Mouse (Mus musculus) spleen, adult 2 months (tissue): Measurements from ENCODE around the gene Dnah8.

Source experiments
- CTCF ChIP-seq: fragments of 200-500 bp; IDR thresholded peaks from 2 replicates; pipeline ENCODE4 v1.5.1; 2011; ENCODE audit warnings: mild to moderate bottlenecking, inconsistent platforms; ENCODE audit not compliant: insufficient read depth, insufficient read length, insufficient replicate concordance; ENCODE audit errors: extremely low read depth
- POLR2A ChIP-seq: fragments of 200-500 bp; IDR thresholded peaks from 2 replicates; pipeline ENCODE4 v1.6.1; 2011; ENCODE audit warnings: low read depth, low read length, inconsistent platforms

DNA sequence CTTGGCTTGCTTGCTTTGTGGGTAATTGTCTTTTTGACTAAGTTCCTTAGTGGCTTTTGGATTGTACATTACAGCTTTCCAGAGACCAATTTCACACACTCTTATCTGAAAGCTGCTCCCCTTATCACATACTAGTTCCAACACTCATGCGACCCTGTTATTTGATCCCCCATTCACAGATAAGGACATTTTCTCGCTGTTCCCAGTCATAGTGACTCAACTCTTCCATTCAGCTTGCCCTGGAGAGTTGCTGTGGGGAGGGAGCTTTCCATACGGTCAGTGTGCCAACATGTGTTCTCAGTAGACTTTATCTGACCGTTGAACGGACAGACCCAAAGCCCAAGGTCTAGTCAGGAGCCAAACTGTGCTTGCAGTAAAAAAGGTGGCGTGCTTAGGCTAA lies 197.0 kb downstream of the Dnah8 start:
- no peak for TF ChIP-seq CTCF
- no peak for TF ChIP-seq POLR2A
